Mouse (Mus musculus) right cerebral cortex, postnatal 4 days (tissue): ENCODE measurements around the gene Gm21861.
"Not testable (repeated sequence)": the region's sequence is repeated elsewhere in the genome, so short reads cannot be mapped to it uniquely, and the experiment has no call there.

ENCODE experiments used
- DNase-seq: peaks from one replicate; pipeline ENCODE4 v3.0.0-alpha.2; 2022

Gene Gm21861

GRCm38 (mm10) chrY:58814497-58814896, at the start of gene Gm21861:
Gene Gm21861, minus strand, starts transcription at chrY:58814597.
- DNase-seq, result not testable (repeated sequence)
